Mouse (Mus musculus) ES-Bruce4 (cell line): ENCODE measurements at regions not wholly inside any gene's neighbourhood (a gene's known extent, or its start where the extent isn't known, plus 50 kb on each side); places are given as distances from the start of the nearest gene placed in this dataset.

ENCODE experiments used
- H3K27ac ChIP-seq: 2 replicates; pipeline ENCODE4 v1.5.1; 2012; ENCODE audit warnings: low read length, inconsistent platforms; ENCODE audit not compliant: insufficient read depth
- H3K27me3 ChIP-seq: 2 replicates; pipeline ENCODE4 v1.6.1; 2012; ENCODE audit warnings: mild to moderate bottlenecking, low read length, inconsistent platforms; ENCODE audit not compliant: control insufficient read depth, poor library complexity, insufficient read depth, severe bottlenecking
- H3K36me3 ChIP-seq: 2 replicates; pipeline ENCODE4 v1.6.1; 2012; ENCODE audit warnings: inconsistent platforms, mild to moderate bottlenecking, low read length, moderate library complexity; ENCODE audit not compliant: control insufficient read depth, poor library complexity, insufficient read depth, severe bottlenecking
- H3K4me1 ChIP-seq: one replicate; pipeline ENCODE4 v1.8.1; 2011; ENCODE audit warnings: low read length; ENCODE audit not compliant: control insufficient read depth, insufficient read depth
- H3K4me3 ChIP-seq: 2 replicates; pipeline ENCODE4 v1.5.1; 2011; ENCODE audit warnings: low read depth, mild to moderate bottlenecking, low read length
- H3K9ac ChIP-seq: 2 replicates; pipeline ENCODE4 v1.6.1; 2012; ENCODE audit warnings: low read depth, mild to moderate bottlenecking, inconsistent platforms; ENCODE audit not compliant: poor library complexity, severe bottlenecking
- H3K9me3 ChIP-seq: replicated peaks from 2 replicates; pipeline ENCODE4 v1.6.1; 2012; ENCODE audit warnings: mild to moderate bottlenecking, low read length, inconsistent platforms; ENCODE audit not compliant: control insufficient read depth, poor library complexity, insufficient read depth, severe bottlenecking
- CTCF ChIP-seq: IDR thresholded peaks from one replicate; pipeline ENCODE4 v1.8.1; 2011; ENCODE audit warnings: low read depth, low read length
- EP300 ChIP-seq: IDR thresholded peaks from 2 replicates; pipeline ENCODE4 v1.6.1; 2011; ENCODE audit warnings: low read depth, low read length; ENCODE audit not compliant: insufficient read depth
- POLR2A ChIP-seq: IDR thresholded peaks from one replicate; pipeline ENCODE4 v1.8.1; 2011; ENCODE audit warnings: low read length; ENCODE audit not compliant: insufficient read depth

DNA sequence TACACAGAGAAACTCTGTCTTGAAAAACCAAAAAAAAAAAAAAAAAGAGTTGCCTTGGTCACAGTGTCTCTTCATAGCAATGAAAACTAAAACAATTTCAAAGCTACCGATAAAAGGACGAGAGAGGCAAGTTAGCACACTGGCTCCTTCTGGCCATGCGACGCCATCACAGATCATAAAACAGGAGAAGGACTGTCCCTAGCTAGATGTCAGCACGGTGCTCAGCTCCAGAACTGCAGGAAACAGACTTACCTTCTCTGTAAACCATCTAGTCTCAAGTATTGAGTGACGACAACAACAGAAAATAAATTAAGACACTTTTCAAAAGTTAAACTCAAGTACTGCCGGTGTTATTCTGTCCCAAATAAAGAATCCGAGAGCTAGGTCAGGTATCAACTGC, 118.7 kb downstream of the Ets2 start:
- no peak overlapping the region for H3K9ac ChIP-seq
- peaks cover 14% of the 10 kb centered on the region for H3K9me3 ChIP-seq
- no peak overlapping the region for H3K27ac ChIP-seq
- no peaks in the 10 kb centered on the region for H3K36me3 ChIP-seq
- TF ChIP-seq EP300 (no peak), CTCF (no peak), POLR2A (no peak)
- no peak overlapping the region for H3K4me3 ChIP-seq
- no peaks in the 10 kb centered on the region; the same call in 1 of the 2 replicates for H3K27me3 ChIP-seq
- H3K4me1 ChIP-seq: peaks cover 2% of the 10 kb centered on the region

DNA sequence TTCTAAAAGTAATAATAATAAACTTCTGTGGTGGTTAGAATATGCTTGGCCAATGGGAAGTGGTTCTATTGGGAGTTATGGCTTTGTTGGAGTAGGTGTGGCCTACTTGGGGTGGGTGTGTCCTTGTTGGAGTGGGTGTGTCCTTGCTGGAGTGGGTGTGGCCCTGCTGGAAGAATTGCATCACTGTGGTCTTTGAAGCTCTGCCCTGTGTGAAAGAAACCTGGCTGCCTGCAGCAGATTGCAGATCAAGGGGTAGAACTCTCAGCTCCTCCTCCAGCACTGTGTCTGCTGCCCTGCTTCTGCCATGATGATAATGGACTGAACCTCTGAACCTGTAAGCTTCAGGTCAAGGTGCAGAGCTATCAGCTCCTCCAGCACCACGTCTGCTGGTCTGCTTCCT, 118.1 kb downstream of the Ets2 start:
- Histone ChIP-seq H3K27me3 (no peaks in the 10 kb centered on the region; the same call in 1 of the 2 replicates), H3K4me3 (no peak overlapping the region), H3K9ac (no peak overlapping the region), H3K27ac (no peak overlapping the region), H3K36me3 (no peaks in the 10 kb centered on the region), H3K4me1 (peaks cover 2% of the 10 kb centered on the region), H3K9me3 (peaks cover 14% of the 10 kb centered on the region)
- TF ChIP-seq CTCF (no peak), EP300 (no peak), POLR2A (no peak)

DNA sequence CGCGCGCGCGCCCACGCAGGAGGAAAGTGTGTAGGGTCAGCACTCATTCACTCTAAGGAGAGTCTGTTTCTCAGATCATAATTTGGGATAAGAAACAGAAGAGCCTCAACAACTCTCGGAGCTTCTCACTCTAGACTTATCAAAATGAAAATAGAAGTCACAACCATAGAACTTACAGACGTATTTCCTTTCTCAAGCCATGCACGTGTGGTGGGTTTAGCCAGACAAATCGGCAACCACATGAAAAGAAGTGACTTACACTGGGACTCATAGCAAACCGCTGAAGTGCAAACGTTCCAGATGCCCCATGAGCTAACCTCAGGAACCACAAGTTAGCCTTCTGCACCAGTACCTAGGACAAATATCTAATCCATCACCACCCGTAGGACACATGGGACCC, 114.1 kb downstream of the Ets2 start:
- Histone ChIP-seq H3K27me3 (no peaks in the 10 kb centered on the region), H3K36me3 (no peaks in the 10 kb centered on the region), H3K4me3 (no peak overlapping the region), H3K27ac (no peak overlapping the region), H3K4me1 (peaks cover 2% of the 10 kb centered on the region), H3K9me3 (peaks cover 14% of the 10 kb centered on the region), H3K9ac (no peak overlapping the region)
- TF ChIP-seq CTCF (no peak), POLR2A (no peak), EP300 (no peak)

DNA sequence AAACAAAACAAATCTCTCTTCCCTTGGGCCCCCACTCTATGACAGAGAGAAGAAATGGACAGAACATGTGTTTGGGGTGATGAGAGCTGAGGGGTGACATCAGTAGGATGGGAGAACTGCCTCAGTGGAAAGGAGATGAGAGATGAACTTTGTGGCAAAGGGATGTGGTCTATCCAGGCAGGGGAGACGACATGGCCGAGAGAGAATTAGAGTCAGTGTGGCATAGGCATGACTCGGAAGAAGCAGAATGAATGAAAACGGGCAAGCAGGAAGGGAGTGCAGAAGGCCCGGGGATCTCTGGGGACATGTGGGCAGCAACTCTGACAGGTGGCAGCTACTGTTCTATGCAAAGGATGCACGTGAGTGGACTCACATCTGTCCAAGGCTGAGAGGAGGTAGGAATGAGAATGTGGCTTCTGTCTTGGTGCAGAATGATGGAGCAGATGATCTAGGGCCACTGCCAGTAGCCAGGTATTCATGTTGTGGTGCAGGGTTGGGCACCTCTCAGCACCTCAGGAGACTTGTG, 113.4 kb downstream of the Ets2 start:
- Histone ChIP-seq H3K27ac (no peak overlapping the region), H3K9ac (no peak overlapping the region)

DNA sequence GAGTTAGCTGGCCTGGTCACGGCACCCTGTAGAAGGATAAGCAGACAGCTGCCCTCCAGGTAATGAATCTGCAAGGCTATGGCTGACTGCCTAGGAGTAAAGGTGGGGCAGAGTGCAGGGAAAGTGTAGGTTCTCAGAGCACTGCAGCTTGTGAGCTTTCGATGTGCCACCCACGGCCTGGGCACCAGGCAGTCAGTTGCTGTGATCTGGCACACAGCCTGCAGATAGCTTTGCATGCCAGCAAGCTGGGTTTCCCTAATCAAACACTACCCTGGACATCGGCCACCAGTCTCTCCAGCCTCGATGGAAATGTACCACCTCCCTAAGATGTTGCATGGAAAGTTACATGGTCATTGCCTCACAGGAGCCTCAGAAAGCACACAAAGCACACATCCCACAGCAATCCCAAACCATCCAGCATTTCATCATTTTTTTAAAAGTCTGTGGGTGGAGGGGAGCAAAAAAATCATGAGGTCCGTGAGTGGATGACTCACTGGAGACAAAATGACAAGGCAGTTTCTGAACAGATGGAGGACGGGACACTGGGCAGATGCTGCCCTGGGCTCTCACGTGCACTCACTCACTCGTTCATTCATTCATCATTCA, 112.7 kb downstream of the Ets2 start:
- Histone ChIP-seq H3K36me3 (no peaks in the 10 kb centered on the region), H3K9me3 (peaks cover 14% of the 10 kb centered on the region), H3K27me3 (no peaks in the 10 kb centered on the region), H3K4me1 (no peaks in the 10 kb centered on the region), H3K9ac (no peak overlapping the region), H3K4me3 (no peak overlapping the region), H3K27ac (no peak overlapping the region)
- TF ChIP-seq POLR2A (no peak), CTCF (no peak), EP300 (no peak)

More for the DNA sequence above, 113.4 kb downstream of the Ets2 start:
- peaks cover 14% of the 10 kb centered on the region for H3K9me3 ChIP-seq
- peaks cover 2% of the 10 kb centered on the region for H3K4me1 ChIP-seq
- no peaks in the 10 kb centered on the region for H3K36me3 ChIP-seq
- no peak overlapping the region for H3K4me3 ChIP-seq
- TF ChIP-seq EP300: no peak
- TF ChIP-seq POLR2A: no peak
- TF ChIP-seq CTCF: no peak
- H3K27me3 ChIP-seq: no peaks in the 10 kb centered on the region

DNA sequence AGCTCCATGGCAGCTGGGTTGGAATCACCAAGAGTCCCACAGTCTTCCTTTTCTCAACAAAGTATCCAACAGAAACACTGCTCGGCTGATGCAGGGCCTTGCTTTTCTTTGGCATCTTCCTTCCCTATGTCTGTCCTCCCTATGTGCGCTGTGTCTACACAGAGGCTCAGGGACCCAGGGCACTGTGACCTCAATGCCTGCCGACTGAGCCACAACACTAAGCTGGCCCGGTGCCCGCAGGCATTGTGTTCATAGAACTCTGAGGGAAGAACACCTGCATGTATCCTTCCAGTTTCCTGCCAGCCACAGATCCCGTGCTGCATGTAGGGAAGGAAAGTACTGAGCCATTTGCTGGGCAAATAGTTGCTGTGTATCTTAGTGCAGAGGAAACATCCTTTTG, 109.2 kb downstream of the Ets2 start:
- Histone ChIP-seq H3K9me3 (0 out of 2 replicates have a peak, but pooled peaks cover under 1% of the 10 kb centered on the region), H3K27ac (no peak overlapping the region), H3K9ac (no peak overlapping the region), H3K4me1 (no peaks in the 10 kb centered on the region), H3K4me3 (no peak overlapping the region), H3K36me3 (no peaks in the 10 kb centered on the region), H3K27me3 (no peaks in the 10 kb centered on the region)
- no peak for TF ChIP-seq EP300
- no peak for TF ChIP-seq POLR2A
- no peak for TF ChIP-seq CTCF
